Mouse (Mus musculus): Measurements from ENCODE around the gene Prl2c5.
"Not testable (repeated sequence)": the region's sequence is repeated elsewhere in the genome, so short reads cannot be mapped to it uniquely, and the experiment has no call there.

Gene Prl2c5

GRCm38 (mm10) chr13:13182415-13182814 lies at the start of gene Prl2c5:
Gene Prl2c5 (plus strand): TSS chr13:13182715.
- not testable (repeated sequence) for DNase-seq (ENCODE audit: inconsistent age in 2 of 2, low spot score in 1 of 2)

- not testable (repeated sequence) for DNase-seq (ENCODE audit: inconsistent age in 2 of 2, low spot score in 1 of 2)
These were observed 19.6 kb upstream of the Prl2c5 start for GRCm38 (mm10) chr13:13162777-13163485.

GRCm38 (mm10) chr13:13168631-13169030 lies 13.9 kb upstream of the Prl2c5 start:
- not testable (repeated sequence) for DNase-seq (ENCODE audit: inconsistent age in 2 of 2, low spot score in 1 of 2)

- not testable (repeated sequence) for DNase-seq (ENCODE audit: inconsistent age in 2 of 2, low spot score in 1 of 2)
These were observed 8.8 kb upstream of the Prl2c5 start for GRCm38 (mm10) chr13:13173616-13174136.

GRCm38 (mm10) chr13:13175736-13176135 lies 6.8 kb upstream of the Prl2c5 start:
- DNase-seq (ENCODE audit: inconsistent age in 2 of 2, low spot score in 1 of 2) = not testable (repeated sequence)

GRCm38 (mm10) chr13:13211168-13211567 lies 28.7 kb downstream of the Prl2c5 start:
- not testable (repeated sequence) for DNase-seq (ENCODE audit: inconsistent age in 2 of 2, low spot score in 1 of 2)

GRCm38 (mm10) chr13:13216363-13216762 lies 33.8 kb downstream of the Prl2c5 start:
- not testable (repeated sequence) for DNase-seq (ENCODE audit: inconsistent age in 2 of 2, low spot score in 1 of 2)

- DNase-seq (ENCODE audit: inconsistent age in 2 of 2, low spot score in 1 of 2) = not testable (repeated sequence)
These were observed 37.7 kb downstream of the Prl2c5 start for GRCm38 (mm10) chr13:13220231-13220630.

GRCm38 (mm10) chr13:13237456-13237855 lies 54.9 kb downstream of the Prl2c5 start:
- DNase-seq (ENCODE audit: inconsistent age in 2 of 2, low spot score in 1 of 2) = peak; percentile 36 to 84

All from adrenal gland, adult (tissue).